Mouse (Mus musculus) yolk sac, embryonic 10.5 days (tissue): ENCODE data around the gene Arid3c.
"Not testable (repeated sequence)": the region's sequence is repeated elsewhere in the genome, so short reads cannot be mapped to it uniquely, and the experiment has no call there.

Experiments
- DNase-seq: peaks from one replicate; pipeline ENCODE4 v3.0.0-alpha.2; 2017; ENCODE audit warnings: low spot score

Arid3c gene

DNA sequence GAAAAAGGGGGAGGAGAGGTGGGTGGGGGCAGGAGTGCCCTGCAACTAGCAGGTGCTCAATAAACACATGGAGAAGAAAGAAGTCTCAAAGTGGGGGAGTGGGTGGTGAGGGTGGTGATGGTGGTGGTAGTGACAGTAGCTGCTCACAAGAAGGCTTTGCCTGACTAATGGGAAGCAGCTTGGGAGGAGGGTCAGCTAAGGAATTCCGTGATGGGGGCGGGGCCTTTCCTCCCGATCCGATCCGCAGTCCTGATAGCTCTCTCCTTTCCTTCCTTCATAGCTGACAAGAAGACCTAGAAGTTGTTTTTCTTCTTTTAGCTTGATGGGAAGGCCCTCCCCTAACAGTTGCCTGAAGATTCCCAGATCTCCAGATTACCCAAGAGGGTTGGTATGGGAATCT, 26.3 kb downstream of the Arid3c start:
- DNase-seq, result no peak

DNA sequence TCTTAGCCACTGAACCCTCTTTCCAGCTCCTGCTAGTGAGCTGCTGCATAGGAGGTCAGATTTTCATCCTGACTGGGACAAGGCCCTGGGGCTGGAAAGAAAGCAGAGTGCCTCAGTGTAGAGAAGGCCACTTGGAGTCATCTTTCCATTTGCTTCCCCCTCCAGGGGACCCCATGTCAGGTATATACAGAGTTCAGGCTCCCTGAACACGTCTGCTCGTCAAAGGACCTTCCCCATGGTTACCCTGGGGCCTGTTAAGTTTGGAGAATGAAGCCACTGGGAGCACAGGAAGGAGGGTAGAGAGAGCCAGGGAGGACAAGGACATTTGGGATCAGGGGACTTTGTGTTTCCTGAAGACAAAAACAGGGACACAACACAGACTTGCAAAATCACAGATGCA, 28.7 kb downstream of the Arid3c start:
- not testable (repeated sequence) for DNase-seq

DNA sequence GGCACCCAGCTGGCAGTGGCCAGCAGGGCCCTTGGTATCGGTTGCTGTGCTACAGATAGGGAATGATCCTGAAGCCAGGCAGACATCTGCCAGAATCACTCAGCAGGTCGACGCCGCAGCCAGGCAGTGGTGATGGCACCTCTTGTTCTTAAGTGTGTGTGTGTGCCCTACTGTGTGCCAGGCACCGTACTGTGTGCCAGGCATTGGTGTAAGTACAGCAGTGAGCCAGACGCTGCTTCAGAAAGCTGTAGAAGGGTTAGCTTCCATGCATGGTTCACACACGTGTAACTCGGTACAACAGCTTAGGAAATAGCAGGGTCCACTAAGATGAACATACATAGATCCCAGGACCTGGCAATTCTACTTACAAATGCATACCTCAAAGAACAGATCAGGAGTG, 30.7 kb downstream of the Arid3c start:
- DNase-seq, result not testable (repeated sequence)

DNA sequence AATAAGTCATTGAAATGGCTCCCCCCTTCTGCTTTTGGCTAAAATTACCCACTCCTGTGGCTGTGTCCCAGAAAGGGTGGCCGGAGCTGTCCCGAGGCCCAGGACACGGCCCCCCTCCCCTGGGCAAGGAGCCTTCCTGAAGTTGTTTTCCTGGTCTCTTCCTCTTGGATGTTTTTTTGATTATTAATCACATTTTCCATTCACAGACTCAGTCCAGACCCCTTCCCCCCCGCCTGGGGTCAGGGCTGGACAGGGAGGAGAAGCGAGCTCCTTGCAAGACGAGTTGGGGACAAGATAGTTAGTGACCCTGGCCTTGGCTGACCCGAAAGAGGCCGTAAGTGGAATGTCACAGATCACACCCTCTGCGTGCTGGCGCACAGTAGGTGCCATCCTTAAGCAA, 31.2 kb downstream of the Arid3c start, which contains the start of gene Il11ra1:
TSS of gene Il11ra1 (plus strand) at position 207 of the 400 bp plus-strand sequence.
- DNase-seq, result not testable (repeated sequence)

DNA sequence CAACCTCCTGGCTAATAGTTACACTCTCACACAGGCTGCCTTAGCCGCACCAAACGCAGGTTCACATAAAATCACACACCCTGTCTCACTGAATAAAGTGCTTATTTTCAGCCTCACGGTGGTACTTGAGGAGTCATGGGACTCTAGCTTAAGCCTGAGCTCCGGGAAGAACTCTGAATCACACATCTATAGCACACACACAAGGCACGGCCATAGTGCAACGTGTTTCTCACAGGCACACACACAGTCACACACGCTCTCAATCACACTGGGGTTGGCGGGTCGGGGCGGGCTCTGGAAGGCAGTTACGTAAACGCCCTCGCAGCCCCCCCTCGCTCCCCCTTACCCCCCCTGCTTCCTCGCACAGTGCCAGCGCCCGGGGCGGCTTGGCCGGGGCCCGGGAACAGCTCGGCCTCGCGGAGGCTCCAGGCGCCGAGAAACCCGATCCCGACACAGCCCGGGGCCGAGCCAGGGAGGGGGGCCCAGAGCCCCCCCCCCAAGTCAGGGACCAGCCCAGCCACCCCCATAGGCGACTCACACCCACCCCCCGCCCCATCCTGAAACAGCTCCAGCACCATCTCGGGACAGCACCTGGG, 32.4 kb downstream of the Arid3c start:
- not testable (repeated sequence) for DNase-seq

DNA sequence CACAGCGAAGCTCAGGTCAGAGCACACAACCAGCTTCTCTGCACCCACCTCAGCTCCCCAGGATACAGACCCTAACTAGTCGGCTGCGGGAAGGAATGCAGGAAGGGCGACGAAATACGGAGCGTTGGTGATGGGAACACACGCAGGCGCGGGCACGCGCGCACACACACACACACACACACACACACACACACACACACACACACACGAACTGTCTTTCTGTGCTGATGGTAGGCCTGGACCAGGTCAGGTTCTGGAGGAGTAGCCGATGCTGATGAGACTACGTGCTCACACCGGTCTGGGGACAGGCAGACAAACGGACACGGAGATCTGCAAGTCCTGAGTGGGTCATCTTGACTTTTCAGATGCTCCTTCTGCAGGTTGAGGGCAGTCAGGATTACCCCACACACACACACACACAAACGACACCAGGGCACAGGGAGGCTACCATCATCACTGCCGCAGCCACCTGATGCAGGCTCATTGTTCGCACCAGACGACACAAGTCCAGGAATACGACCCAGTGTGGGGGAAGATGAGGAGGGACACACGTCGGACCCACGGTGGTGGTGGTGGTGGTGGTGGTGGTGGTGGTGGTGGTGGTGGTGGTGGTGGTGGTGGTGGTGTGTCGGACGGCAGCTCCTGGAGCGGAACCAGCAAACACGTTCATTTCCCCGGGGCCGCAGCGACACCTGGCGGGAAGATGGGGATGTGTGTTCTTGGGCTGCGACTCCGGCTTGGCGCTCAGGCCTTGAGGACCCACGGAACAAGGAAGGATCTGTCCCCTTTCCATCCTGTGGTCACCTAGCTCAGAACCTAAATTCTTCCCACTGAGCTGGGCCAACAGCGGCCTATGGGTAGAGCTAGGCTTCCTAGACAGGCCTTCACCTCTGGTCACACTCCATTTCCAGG, 33.8 kb downstream of the Arid3c start, which contains the start of gene Cntfr:
TSS of gene Cntfr (minus strand) at position 160 of the 912 bp plus-strand sequence.
- DNase-seq, result not testable (repeated sequence)

DNA sequence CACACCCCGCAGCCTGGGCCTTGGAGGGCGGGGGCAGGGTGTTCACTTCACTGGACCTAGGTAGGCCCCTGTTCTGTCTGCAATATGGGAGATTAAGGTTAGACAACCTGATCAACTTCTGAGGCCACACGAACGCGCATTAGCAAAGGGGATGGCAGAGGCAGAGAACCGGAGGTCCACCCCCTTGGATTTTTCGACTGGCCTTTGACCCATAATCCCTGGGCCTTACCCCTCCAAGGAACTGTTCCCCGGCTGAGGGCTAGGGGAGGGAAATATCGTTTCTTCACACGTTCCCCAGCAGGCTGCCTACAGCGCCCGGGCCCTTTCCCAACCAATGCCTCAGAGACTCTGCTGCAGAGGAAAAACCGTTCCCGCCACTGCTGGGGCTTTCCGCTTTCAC, 34.5 kb downstream of the Arid3c start:
- not testable (repeated sequence) for DNase-seq

DNA sequence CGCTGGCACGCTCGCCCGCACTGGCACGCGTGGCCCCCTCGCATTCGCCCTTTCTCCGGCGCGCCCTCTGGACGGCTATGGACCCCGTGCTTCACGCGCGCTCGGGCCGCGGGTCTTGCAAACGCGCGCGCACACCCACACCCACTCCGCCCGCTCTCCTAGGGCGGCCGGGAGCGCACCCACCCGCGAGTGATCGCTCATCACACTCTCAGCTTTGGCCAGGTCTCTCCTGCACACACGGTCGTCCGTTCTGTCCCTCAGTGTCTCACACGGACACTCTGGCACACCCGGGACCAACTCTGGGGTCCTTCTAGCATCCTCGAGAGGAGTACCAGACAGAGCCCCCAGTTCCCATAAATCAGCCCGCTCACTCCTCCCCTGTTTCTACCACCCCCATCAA, 35.1 kb downstream of the Arid3c start:
- not testable (repeated sequence) for DNase-seq

DNA sequence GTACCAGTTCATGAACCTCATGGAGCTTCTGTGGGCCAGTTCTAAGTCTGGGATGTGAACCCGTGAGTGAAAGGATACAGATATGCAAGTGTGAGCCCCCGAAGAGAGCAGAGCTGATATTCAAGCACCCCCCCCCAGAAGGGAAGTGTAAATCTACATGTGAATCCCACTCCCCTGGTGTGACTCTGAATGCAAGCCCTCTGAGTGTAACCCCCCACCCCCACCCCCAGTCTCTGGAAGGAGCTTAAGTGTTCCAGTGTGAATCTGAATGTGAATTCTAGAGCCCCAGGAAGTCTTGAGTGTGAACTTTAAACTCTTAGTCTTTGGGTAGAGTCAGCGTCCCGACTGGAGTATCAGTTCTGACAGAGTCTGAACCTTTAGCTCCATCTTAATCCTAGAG, 37.4 kb downstream of the Arid3c start:
- DNase-seq, result not testable (repeated sequence)

DNA sequence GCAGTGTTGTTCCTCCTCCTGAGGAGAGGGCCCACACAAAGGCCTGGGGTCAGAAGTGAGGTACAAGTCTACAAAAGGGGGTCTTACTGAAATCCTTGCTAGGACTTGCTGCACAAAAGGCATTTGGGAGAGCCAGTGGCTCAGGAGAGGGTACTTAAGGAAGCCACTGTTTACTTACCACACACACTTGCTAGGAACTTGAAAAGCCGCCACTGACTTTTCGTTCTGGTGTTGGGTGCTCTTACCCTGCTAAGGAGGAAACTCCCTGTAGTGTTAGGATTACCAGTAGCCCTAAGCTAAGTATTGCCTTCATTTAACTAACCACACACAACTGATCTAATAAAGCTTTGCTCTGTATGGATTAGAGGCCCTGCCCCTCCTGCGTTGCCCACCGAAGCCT, 40.9 kb downstream of the Arid3c start:
- not testable (repeated sequence) for DNase-seq

DNA sequence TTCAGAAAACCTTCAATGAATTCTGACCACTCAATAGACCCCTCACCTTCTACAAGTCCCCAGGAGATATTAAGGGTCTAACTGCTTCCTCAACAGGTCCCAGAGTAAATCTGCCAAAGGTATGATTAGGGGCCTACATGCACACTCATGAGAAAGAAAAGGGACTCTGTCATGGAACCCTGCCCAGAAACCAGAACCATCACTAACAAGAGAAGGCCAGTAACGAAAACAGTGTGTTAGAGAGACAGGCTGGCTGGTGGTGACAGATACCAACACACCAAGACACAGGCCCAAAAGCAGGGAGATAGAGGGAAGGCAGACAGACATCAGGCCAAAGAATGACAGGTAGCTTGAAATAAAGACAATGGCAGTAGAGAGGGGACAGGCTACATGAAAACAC, 42.4 kb downstream of the Arid3c start:
- DNase-seq, result not testable (repeated sequence)

DNA sequence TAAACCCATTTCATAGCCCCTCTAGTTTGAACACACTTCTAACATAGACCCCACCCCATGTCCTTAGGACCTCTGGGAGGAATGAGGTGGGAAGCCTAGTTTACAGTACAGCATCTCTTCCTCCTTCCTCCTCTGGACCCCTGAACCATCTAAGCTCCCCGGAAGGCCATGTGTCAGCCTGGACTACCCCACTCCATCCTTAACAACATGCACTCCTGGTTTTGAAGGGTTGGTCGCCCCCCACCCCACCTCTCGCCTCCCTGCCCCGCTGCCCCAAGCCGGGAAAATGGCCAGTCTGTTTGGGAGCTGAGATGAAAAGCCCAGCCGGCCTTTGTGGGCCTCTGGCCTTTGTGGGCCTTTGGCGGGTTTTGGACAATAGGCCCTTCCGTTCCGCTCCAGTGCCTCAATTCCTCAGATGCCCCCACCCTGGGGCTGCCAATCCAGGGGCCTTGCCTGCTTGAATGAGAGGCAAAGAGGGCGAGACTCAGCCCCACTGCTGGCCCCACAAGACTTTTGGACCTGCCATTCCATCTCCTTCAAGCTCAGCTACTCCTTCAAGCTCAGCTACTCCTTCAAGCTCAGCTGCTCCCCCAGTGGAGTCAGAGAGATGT, 45.0 kb downstream of the Arid3c start:
- DNase-seq, result not testable (repeated sequence)

DNA sequence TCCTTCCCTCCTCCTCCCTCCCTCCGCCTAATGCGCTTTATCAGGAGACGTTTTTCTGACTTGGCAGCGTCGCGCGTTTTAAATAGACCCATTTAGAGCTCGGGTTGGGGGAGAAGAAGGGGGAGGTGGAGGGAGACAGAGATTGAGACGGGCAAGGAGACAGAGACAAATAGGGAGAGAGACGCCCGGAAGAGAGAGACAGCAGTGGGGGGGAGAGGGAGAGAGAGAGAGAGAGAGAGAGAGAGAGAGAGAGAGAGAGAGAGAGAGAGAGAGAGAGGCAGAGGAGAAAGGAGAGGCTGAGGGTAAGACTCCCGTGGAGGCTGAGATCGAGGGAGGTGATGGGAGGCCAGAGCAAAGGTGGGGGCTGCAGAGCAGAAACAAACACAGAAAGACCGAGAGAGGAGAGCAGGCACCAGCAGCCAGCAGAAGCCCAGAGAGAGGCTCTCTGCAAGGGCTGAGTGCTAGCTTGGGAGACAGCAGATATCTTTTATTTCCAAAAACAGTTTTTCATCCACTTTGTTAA, 46.0 kb downstream of the Arid3c start:
- DNase-seq, result not testable (repeated sequence)

DNA sequence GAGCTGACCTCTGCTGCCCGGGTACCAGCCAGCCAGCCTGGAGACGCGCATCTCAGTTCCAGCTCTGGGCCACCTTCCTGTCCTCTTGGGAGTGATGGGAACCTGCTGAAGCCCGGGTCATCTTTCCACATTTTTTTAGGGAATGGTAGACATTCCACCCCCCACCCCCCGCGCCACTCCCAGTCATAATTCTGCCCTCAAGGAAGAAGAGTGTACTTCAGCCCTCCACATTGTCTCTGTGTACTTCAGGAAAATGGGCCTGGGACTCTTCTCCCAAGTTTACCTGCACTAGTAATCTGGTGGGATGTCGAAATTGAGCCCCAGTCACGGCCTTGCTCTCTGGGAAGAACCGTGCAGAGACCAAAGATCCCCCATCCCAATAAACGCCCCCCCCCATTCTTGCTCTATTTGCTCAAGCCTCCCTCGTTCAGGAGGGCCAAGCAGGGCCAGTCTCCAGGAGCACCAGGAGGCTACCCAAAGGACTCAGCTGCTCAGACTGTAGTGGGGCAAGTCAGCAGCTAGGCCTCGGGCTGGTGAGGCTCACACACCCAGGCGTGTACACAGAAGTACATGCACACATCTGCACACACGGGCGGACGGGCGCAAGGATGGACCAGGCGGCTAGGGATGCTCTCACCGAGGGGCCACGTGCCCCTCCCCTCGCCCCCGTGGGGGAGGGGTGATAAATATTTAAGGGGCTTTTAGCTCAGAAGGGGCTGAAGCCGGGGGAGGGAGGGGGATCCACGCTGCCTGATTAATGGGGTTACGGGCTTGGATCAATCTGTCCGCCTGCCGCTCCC, 46.6 kb downstream of the Arid3c start:
- DNase-seq, result not testable (repeated sequence)

DNA sequence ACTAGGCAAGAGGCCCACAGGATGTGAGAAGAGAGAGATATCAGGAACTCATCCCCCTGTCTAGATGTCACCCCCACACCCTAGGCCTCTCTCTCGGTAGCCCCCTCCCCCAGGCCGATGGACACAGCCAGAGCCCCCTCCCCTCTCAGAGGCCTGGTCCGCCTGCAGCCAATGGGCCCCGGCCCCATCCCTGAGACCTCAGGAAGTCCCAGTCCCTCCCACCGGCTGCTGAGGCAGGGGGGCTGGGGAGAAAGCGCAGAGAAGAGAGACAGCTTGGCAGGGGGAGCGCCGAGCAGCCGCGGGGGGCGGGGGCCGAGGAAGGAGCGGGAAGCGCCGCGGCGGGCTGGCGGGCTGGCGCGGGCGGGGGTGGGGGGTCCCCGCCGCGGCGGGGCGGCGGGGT, 47.6 kb downstream of the Arid3c start:
- DNase-seq, result not testable (repeated sequence)

DNA sequence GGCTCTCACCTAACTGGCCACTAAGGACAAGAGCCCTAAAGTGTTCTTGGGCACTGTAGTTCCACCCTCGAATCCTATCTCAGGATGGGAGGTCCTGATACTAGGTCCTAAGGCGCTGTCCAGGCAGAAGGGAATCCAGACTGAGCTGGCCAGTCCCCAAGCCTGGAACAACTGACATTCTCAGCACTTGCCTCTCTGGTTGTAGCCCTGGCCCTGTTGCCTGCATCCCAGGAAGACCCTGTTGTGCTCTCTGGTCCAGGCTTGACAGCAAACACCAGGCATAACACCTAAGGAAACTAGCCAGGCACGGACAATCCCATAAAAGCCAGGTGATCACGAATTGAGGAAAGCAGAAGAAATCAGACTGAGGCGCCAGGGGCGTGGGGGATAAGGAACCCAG, 48.2 kb downstream of the Arid3c start:
- no peak for DNase-seq

DNA sequence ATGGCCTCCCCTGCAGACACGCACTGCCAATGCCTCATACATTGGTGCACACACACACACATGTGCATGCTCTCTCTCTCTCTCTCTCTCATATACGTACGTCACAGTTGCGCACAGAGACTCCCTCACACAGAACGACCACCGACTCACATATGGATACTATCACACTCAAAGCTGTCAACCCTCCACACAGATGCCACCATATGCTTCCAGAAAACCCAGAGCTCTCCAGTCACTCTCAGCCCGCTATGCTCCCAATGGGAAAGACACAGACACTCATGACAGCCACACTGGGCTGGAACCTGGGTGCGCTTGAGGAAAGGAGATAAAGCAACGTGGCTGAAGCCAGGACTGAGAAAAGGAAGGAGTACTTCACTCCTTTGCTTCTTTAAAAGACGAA, 49.0 kb downstream of the Arid3c start:
- no peak for DNase-seq

DNA sequence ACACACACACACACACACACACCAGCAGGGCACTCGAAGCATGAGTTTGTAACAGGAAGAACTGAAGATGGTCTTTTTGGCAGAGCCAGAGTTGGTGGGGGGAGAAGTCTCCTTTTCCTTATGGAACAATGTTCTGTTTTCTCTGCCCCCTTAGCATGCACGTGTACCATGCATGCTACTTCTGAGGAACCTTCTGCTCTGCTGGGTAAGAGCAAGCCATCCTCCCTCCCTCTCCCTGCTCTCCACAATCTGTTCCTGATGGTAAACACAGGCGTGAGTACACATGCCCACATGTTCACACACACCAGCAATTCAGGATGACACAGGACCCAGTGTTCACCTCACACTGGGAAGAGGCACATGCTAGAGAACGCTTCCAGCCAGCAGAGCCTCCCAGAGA, 49.8 kb downstream of the Arid3c start:
- no peak for DNase-seq

DNA sequence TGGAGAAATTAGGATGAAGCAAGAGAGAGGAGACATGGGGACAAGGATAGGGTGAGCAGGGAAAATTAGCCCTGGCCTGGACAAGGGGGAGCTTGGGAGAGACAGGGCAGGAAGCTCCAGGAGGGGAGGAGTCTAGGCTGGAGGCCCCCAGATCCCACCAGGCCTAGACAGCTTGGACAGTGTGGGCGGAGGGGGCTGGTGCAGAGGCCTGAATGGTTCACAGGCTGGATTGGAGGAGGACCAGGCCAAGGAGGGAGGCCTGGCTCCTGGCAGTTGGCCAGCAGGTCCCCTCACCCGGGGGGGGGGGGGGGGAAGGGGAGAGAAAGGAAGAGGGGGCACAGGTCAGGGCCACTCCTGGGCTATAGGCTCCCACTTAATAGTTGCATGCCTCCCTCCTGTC, 51.7 kb downstream of the Arid3c start:
- DNase-seq, result no peak

DNA sequence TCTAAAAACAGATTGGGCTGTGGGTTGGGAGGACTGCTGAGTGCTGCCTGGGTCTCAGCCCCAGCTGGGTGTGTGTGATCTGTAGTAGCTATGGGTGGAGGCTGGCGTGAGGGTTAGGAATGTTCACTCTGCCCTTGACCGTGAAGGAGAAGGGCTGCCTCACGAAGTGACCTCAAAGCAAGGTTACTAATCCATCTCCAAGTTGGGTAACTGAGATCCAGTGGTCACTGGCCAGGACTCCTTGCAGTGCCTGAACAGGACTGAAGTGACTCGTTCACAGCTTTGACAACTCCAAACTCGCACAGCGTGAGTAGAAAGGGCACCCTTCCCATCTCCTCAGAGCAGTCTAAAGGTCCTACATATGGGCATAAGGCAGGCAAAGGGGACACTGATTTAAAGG, 52.1 kb downstream of the Arid3c start:
- DNase-seq, result no peak

DNA sequence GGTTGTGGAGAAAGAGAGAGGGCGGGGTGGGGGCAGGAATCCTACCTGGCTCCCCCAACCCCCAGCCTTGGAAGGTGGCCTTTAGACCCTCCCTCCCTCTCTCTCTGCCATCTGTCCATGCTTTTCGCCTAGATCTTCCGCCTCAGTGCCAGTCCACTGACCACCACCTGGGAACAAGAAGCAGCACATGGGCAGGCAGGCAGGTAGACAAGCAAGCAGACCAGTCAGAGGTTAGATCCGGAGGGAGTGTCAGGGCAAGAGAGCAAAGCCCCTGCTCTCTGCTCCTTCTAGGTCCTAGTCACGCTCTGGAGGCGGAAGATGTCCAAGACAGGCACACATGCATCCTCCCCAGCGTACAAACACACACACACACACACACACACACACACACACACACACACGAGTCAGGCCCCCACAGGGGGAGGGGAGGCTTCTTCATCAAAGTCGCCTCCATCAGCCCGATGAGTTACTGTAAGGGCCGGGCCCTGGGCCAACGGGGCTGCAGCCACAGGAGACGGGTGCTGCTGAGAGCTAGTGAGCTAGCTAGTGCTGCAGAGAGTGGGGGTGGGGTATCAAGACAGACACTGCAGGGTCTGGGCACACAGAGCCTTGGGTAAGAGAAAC, 53.8 kb downstream of the Arid3c start:
- DNase-seq, result no peak
